Mouse (Mus musculus): ENCODE results near the gene Slc33a1.

- no peak for TF ChIP-seq CTCF (IDR thresholded peaks at IDR 0.05; ENCODE audit: control insufficient read depth, insufficient read depth, insufficient read length)
- TF ChIP-seq MAX (IDR thresholded peaks at IDR 0.05) = no peak
- TF ChIP-seq USF1 (IDR thresholded peaks at IDR 0.05; ENCODE audit: low read depth) = no peak
- no peak for TF ChIP-seq CEBPB (IDR thresholded peaks at IDR 0.05; ENCODE audit: low read depth)
These were observed 60.4 kb downstream of the Slc33a1 start for GRCm38 (mm10) chr3:63904157-63904556.

Measured in C2C12 (cell line).